ENCODE assay signal across 12 mouse cellular contexts in the genomic region with DNA sequence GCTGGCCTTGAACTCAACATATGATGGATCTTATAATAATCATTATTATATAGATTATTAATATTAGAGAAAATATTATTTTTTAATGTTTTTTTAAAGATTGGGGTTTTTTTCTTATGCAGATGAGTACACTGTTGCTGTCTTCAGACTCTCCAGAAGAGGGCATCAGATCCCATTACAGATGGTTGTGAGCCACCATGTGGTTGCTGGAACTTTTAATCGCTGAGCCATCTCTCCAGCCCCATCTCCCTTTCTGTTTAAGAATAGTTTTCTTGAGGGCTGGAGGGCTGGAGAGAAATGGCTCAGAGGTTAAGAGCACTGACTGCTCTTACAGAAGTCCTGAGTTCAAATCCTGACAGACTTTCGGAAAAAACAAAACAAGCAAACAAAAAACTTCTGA. TPM values are rescaled to one million over a fixed set of nuclear protein-coding genes. Genes with fewer than 3 reads are reported as not detected.
DNase-seq lines count a peak whose midpoint lies in the region; ATAC-seq and TF ChIP-seq lines count a peak whose summit lies in the region.
"Had no signal": no experiment of that assay in that cellular context is flagged by ENCODE, and none has a peak within 500 bp of the region (broad histone marks: within the 10 kb centered on the region; RNA-seq: fewer than 3 reads in every experiment).

No protein-coding gene starts in this region.

- no peaks in the 10 kb centered on the region for H3K4me1 ChIP-seq in heart, postnatal 0 days (ENCODE audit: control insufficient read depth, insufficient read depth)
- peaks cover 44 to 46% of the 10 kb centered on the region in 2 experiments for H3K4me1 ChIP-seq in liver, embryonic 14.5 days (replicated peaks; ENCODE audit: control insufficient read depth in 2 of 2, insufficient read depth in 2 of 2, low read length in 1 of 2)
- peaks cover 9% of the 10 kb centered on the region; the same call in 1 of the 2 replicates for H3K4me1 ChIP-seq in heart, embryonic 10.5 days
- H3K4me1 ChIP-seq: limb, embryonic 10.5 days had no signal

- H3K27ac ChIP-seq in heart, postnatal 0 days (ENCODE audit: low read depth) = no peak overlapping the region
- peak overlapping the region; percentile 52 for H3K27ac ChIP-seq in liver, embryonic 14.5 days
- no peak overlapping the region for H3K27ac ChIP-seq in heart, embryonic 10.5 days
- H3K27ac ChIP-seq: heart, embryonic 15.5 days; limb, embryonic 10.5 days had no signal

- TF ChIP-seq CTCF in heart, postnatal 0 days (IDR thresholded peaks at IDR 0.05; ENCODE audit: low read depth) = peak; percentile 49
- peak; percentile 74 for TF ChIP-seq CTCF in liver, embryonic 14.5 days (IDR thresholded peaks at IDR 0.05; ENCODE audit: low read depth)

- 42% methylated on average over 2 of the region's 2 CpGs for WGBS in heart, postnatal 0 days
- 45% methylated on average over 2 of the region's 2 CpGs for WGBS in liver, embryonic 14.5 days (ENCODE audit: insufficient replicate concordance)
- whole genome bisulfite sequencing in heart, embryonic 10.5 days = 36% methylated on average over 2 of the region's 2 CpGs

- H3K9me3 ChIP-seq in heart, postnatal 0 days (replicated peaks; ENCODE audit: control insufficient read depth, low read length) = no peaks in the 10 kb centered on the region
- no peaks in the 10 kb centered on the region for H3K9me3 ChIP-seq in liver, embryonic 14.5 days (ENCODE audit: control insufficient read depth, low read length)
- no peaks in the 10 kb centered on the region for H3K9me3 ChIP-seq in heart, embryonic 10.5 days
- H3K9me3 ChIP-seq: heart, embryonic 15.5 days; limb, embryonic 10.5 days had no signal

- no peak overlapping the region for H3K4me2 ChIP-seq in heart, postnatal 0 days (ENCODE audit: low read depth, low read length)
- H3K4me2 ChIP-seq in liver, embryonic 14.5 days (ENCODE audit: low read depth) = peak overlapping the region; percentile 5; the same call in 1 of the 2 replicates
- H3K4me2 ChIP-seq: heart, embryonic 15.5 days had no signal

- no peak for ATAC-seq in heart, postnatal 0 days (ENCODE audit: insufficient read depth, low read depth)
- no peak for ATAC-seq in liver, embryonic 14.5 days (ENCODE audit: insufficient read depth)

- H3K9ac ChIP-seq in heart, postnatal 0 days (replicated peaks; ENCODE audit: low read depth, low read length) = no peak overlapping the region
- no peak overlapping the region for H3K9ac ChIP-seq in liver, embryonic 14.5 days (replicated peaks)
- H3K9ac ChIP-seq: heart, embryonic 15.5 days had no signal

- no peaks in the 10 kb centered on the region for H3K36me3 ChIP-seq in heart, postnatal 0 days (replicated peaks; ENCODE audit: control insufficient read depth, insufficient read depth, low read length)
- no peaks in the 10 kb centered on the region for H3K36me3 ChIP-seq in liver, embryonic 14.5 days (replicated peaks; ENCODE audit: control insufficient read depth, insufficient read depth, low read depth)
- H3K36me3 ChIP-seq in heart, embryonic 10.5 days = no peaks in the 10 kb centered on the region
- H3K36me3 ChIP-seq: heart, embryonic 15.5 days; limb, embryonic 10.5 days had no signal

- DNase-seq in heart, postnatal 0 days (ENCODE audit: low spot score) = no peak
- no peak for DNase-seq in heart, adult 9 months (ENCODE audit: low spot score in 2 of 2)
- DNase-seq in 3134 (ENCODE audit: extremely low read depth, insufficient read length, low spot score) = peak; percentile 45
- DNase-seq in CD4-positive helper T cell, adult 2 months (ENCODE audit: low read depth, low spot score) = peak; percentile 65
- DNase-seq in liver, embryonic 14.5 days (ENCODE audit: low read depth in 3 of 3, low spot score in 3 of 3) = no peak
- no peak for DNase-seq in urinary bladder, postnatal 25 days (ENCODE audit: low spot score)
- no peak for DNase-seq in heart, adult 11 months
- no peak for DNase-seq in heart, embryonic 10.5 days (ENCODE audit: low spot score)
- DNase-seq: adrenal gland, adult 2 months; spleen, adult 18-20 months had no signal

- H3K4me3 ChIP-seq in heart, postnatal 0 days (ENCODE audit: low read depth, low read length) = no peak overlapping the region
- no peak overlapping the region for H3K4me3 ChIP-seq in liver, embryonic 14.5 days (ENCODE audit: insufficient read depth in 1 of 2, low read depth in 2 of 2, low read length in 2 of 2)
- H3K4me3 ChIP-seq in heart, embryonic 10.5 days = no peak overlapping the region
- H3K4me3 ChIP-seq: heart, embryonic 15.5 days; limb, embryonic 10.5 days had no signal

- no peaks in the 10 kb centered on the region for H3K27me3 ChIP-seq in heart, postnatal 0 days (ENCODE audit: control insufficient read depth, insufficient read depth, low read length)
- H3K27me3 ChIP-seq in liver, embryonic 14.5 days (ENCODE audit: control insufficient read depth, insufficient read depth, low read length) = no peaks in the 10 kb centered on the region
- H3K27me3 ChIP-seq in heart, embryonic 10.5 days (ENCODE audit: insufficient read depth, poor library complexity, severe bottlenecking) = no peaks in the 10 kb centered on the region
- H3K27me3 ChIP-seq: heart, embryonic 15.5 days had no signal

- no peak for TF ChIP-seq EP300 in heart, postnatal 0 days (IDR thresholded peaks at IDR 0.05; ENCODE audit: low read depth)
- TF ChIP-seq EP300 in liver, embryonic 14.5 days (IDR thresholded peaks at IDR 0.05; ENCODE audit: low read depth) = no peak

RNA-seq across cellular contexts. Expression of a gene that starts 4.5 kb away (rescaled TPM):
- total RNA-seq in heart, postnatal 0 days (2014; rRNA removed; ENCODE audit: low replicate concordance) = 2,373 and 2,460 TPM in 2 replicates
- polyA plus RNA-seq in heart, postnatal 0 days (2015; fragmentation: Nextera tagmentation; extraction: Ambion mirVana) = 1,975 and 1,990 TPM in 2 replicates
- polyA plus RNA-seq in liver, embryonic 14.5 days (2012; rRNA removed) = 673 and 795 TPM in 2 replicates
- polyA plus RNA-seq in liver, embryonic 14.5 days (2014; fragmentation: Nextera tagmentation; extraction: Ambion mirVana) = 1,285 and 1,384 TPM in 2 replicates
- polyA plus RNA-seq in heart, embryonic 10.5 days (2016; fragmentation: Nextera tagmentation; extraction: Ambion mirVana) = 2,064 and 2,176 TPM in 2 replicates

RNA-seq across cellular contexts. Expression of a gene that starts 8.7 kb away (rescaled TPM):
- total RNA-seq in heart, postnatal 0 days (2014; rRNA removed; ENCODE audit: low replicate concordance) = 2.2 TPM in 1 of 2 replicates, not detected in the other
- 2.3 and 2.7 TPM in 2 replicates for polyA plus RNA-seq in heart, postnatal 0 days (2015; fragmentation: Nextera tagmentation; extraction: Ambion mirVana)
- polyA plus RNA-seq in liver, embryonic 14.5 days (2012; rRNA removed) = 0.15 TPM in 1 of 2 replicates, not detected in the other
- polyA plus RNA-seq in liver, embryonic 14.5 days (2014; fragmentation: Nextera tagmentation; extraction: Ambion mirVana) = not detected in 2 replicates
- polyA plus RNA-seq in heart, embryonic 10.5 days (2016; fragmentation: Nextera tagmentation; extraction: Ambion mirVana) = 7.9 and 8.8 TPM in 2 replicates

RNA-seq across cellular contexts. Expression of a gene that starts 16.9 kb away (rescaled TPM):
- 4.0 TPM in 1 of 2 replicates, not detected in the other for total RNA-seq in heart, postnatal 0 days (2014; rRNA removed; ENCODE audit: low replicate concordance)
- polyA plus RNA-seq in heart, postnatal 0 days (2015; fragmentation: Nextera tagmentation; extraction: Ambion mirVana) = 0.18 and 0.22 TPM in 2 replicates
- 0.31 and 0.36 TPM in 2 replicates for polyA plus RNA-seq in liver, embryonic 14.5 days (2012; rRNA removed)
- polyA plus RNA-seq in liver, embryonic 14.5 days (2014; fragmentation: Nextera tagmentation; extraction: Ambion mirVana) = 0.08 TPM in 1 of 2 replicates, not detected in the other
- not detected in 2 replicates for polyA plus RNA-seq in heart, embryonic 10.5 days (2016; fragmentation: Nextera tagmentation; extraction: Ambion mirVana)
- polyA plus RNA-seq: limb, embryonic 10.5 days had no signal

RNA-seq across cellular contexts. Expression of a gene that starts 21.8 kb away (rescaled TPM):
- 0.92 and 4.2 TPM in 2 replicates for total RNA-seq in heart, postnatal 0 days (2014; rRNA removed; ENCODE audit: low replicate concordance)
- polyA plus RNA-seq in heart, postnatal 0 days (2015; fragmentation: Nextera tagmentation; extraction: Ambion mirVana) = 1.1 and 1.5 TPM in 2 replicates
- 0.01 TPM in 1 of 2 replicates, not detected in the other for polyA plus RNA-seq in liver, embryonic 14.5 days (2012; rRNA removed)
- polyA plus RNA-seq in liver, embryonic 14.5 days (2014; fragmentation: Nextera tagmentation; extraction: Ambion mirVana) = 0.04 TPM in 1 of 2 replicates, not detected in the other
- polyA plus RNA-seq in heart, embryonic 10.5 days (2016; fragmentation: Nextera tagmentation; extraction: Ambion mirVana) = 0.14 and 0.43 TPM in 2 replicates

RNA-seq across cellular contexts. Expression of a gene that starts 23.6 kb away (rescaled TPM):
- 29.3 and 50.6 TPM in 2 replicates for total RNA-seq in heart, postnatal 0 days (2014; rRNA removed; ENCODE audit: low replicate concordance)
- polyA plus RNA-seq in heart, postnatal 0 days (2015; fragmentation: Nextera tagmentation; extraction: Ambion mirVana) = 41.8 and 44.4 TPM in 2 replicates
- 46.7 and 50.8 TPM in 2 replicates for polyA plus RNA-seq in liver, embryonic 14.5 days (2012; rRNA removed)
- 77.0 and 85.0 TPM in 2 replicates for polyA plus RNA-seq in liver, embryonic 14.5 days (2014; fragmentation: Nextera tagmentation; extraction: Ambion mirVana)
- 116 and 151 TPM in 2 replicates for polyA plus RNA-seq in heart, embryonic 10.5 days (2016; fragmentation: Nextera tagmentation; extraction: Ambion mirVana)

Comparison
In these comparisons a context has a peak if more than half of its experiments do, and no peak if none do; other contexts are left out.
1. DNase-seq: peak in 3134 (single experiment) and CD4-positive helper T cell, adult 2 months (single experiment); none in heart, postnatal 0 days (single experiment), heart, adult 9 months (0 of 2), liver, embryonic 14.5 days (0 of 3), urinary bladder, postnatal 25 days (single experiment), heart, adult 11 months (single experiment) and heart, embryonic 10.5 days (single experiment).